Mouse (Mus musculus) forebrain, postnatal 0 days (tissue): ENCODE measurements at regions not wholly inside any gene's neighbourhood (a gene's known extent, or its start where the extent isn't known, plus 50 kb on each side); places are given as distances from the start of the nearest gene placed in this dataset.
"Not testable (repeated sequence)": the region's sequence is repeated elsewhere in the genome, so short reads cannot be mapped to it uniquely, and the experiment has no call there.

ENCODE experiments used
- ATAC-seq: fragments of 200-750 bp; cut with Nextera tagmentation; 2 replicates; pipeline ENCODE4 v1.8.0; 2017; ENCODE audit warnings: mild to moderate bottlenecking, moderate library complexity
- DNase-seq: peaks from one replicate; pipeline ENCODE4 v3.0.0-alpha.2; 2015
- H3K27ac ChIP-seq: fragments of 300-500 bp; sonication (generic); 2 replicates; pipeline ENCODE4 v1.5.1; 2014; ENCODE audit warnings: low read depth, mild to moderate bottlenecking, antibody characterized with exemption, low read length, moderate library complexity, mixed read lengths
- H3K27me3 ChIP-seq: fragments of 300-500 bp; sonication (generic); 2 replicates; pipeline ENCODE4 v1.6.1; 2014; ENCODE audit warnings: mild to moderate bottlenecking, low read length, mixed read lengths; ENCODE audit not compliant: insufficient read depth
- H3K36me3 ChIP-seq: fragments of 300-500 bp; sonication (generic); 2 replicates; pipeline ENCODE4 v1.6.1; 2014; ENCODE audit warnings: mild to moderate bottlenecking, moderate library complexity; ENCODE audit not compliant: insufficient read depth
- H3K4me1 ChIP-seq: fragments of 300-500 bp; sonication (generic); 2 replicates; pipeline ENCODE4 v1.6.1; 2014; ENCODE audit warnings: antibody characterized with exemption; ENCODE audit not compliant: insufficient read depth
- H3K4me2 ChIP-seq: fragments of 300-500 bp; sonication (generic); 2 replicates; pipeline ENCODE4 v1.6.1; 2014; ENCODE audit warnings: low read depth, mild to moderate bottlenecking, moderate library complexity
- H3K4me3 ChIP-seq: fragments of 300-500 bp; sonication (generic); 2 replicates; pipeline ENCODE4 v1.5.1; 2014; ENCODE audit warnings: low read depth, low read length, mixed read lengths
- H3K9ac ChIP-seq: fragments of 300-500 bp; sonication (generic); 2 replicates; pipeline ENCODE4 v1.6.1; 2014; ENCODE audit warnings: mild to moderate bottlenecking
- H3K9me3 ChIP-seq: fragments of 300-500 bp; sonication (generic); 2 replicates; pipeline ENCODE4 v1.6.1; 2016; ENCODE audit warnings: low read length
- CTCF ChIP-seq: sonication (generic); IDR thresholded peaks from 2 replicates; pipeline ENCODE4 v1.5.1; 2016; ENCODE audit warnings: antibody characterized with exemption, control low read depth, low read depth
- WGBS: fragments of 180-500 bp; shearing (Covaris S2); extraction: QIAGEN DNeasy Blood & Tissue Kit; methylation state at CpG from one replicate; pipeline ENCODE4 v1.1.7; 2014; 5-methylcytosine and 5-hydroxymethylcytosine counted together

- TF ChIP-seq CTCF, result no peak
- H3K4me2 ChIP-seq, result no peak overlapping the region
- no peak for DNase-seq
- no peaks in the 10 kb centered on the region for H3K36me3 ChIP-seq
- no peaks in the 10 kb centered on the region for H3K4me1 ChIP-seq
- H3K9me3 ChIP-seq, result no peaks in the 10 kb centered on the region
- 26% methylated on average over 10 of the region's 10 CpGs for WGBS
- no peak overlapping the region for H3K4me3 ChIP-seq
- ATAC-seq, result no peak
- no peak overlapping the region for H3K27ac ChIP-seq
- H3K27me3 ChIP-seq, result no peaks in the 10 kb centered on the region
- no peak overlapping the region for H3K9ac ChIP-seq
Measured at GRCm38 (mm10) chr12:71525255-71525927, 215.7 kb downstream of the Dact1 start.

GRCm38 (mm10) chr12:71526623-71527022, 216.9 kb downstream of the Dact1 start:
- H3K4me1 ChIP-seq, result no peaks in the 10 kb centered on the region
- no peak overlapping the region for H3K27ac ChIP-seq
- WGBS, result 91% methylated on average over 7 of the region's 7 CpGs
- H3K4me2 ChIP-seq, result no peak overlapping the region
- DNase-seq (no peak), ATAC-seq (no peak)
- TF ChIP-seq CTCF, result no peak
- no peaks in the 10 kb centered on the region for H3K36me3 ChIP-seq
- H3K9ac ChIP-seq, result no peak overlapping the region
- no peaks in the 10 kb centered on the region for H3K27me3 ChIP-seq
- H3K4me3 ChIP-seq, result no peak overlapping the region
- no peaks in the 10 kb centered on the region for H3K9me3 ChIP-seq

- Histone ChIP-seq H3K27ac (no peak overlapping the region), H3K4me1 (peaks cover 7% of the 10 kb centered on the region), H3K4me3 (no peak overlapping the region), H3K9me3 (no peaks in the 10 kb centered on the region), H3K27me3 (no peaks in the 10 kb centered on the region), H3K36me3 (no peaks in the 10 kb centered on the region), H3K4me2 (no peak overlapping the region), H3K9ac (no peak overlapping the region)
- TF ChIP-seq CTCF, result no peak
- WGBS, result 62% methylated on average over 3 of the region's 3 CpGs
- no peak for DNase-seq
- no peak for ATAC-seq
Measured at GRCm38 (mm10) chr12:71532161-71532560, 222.5 kb downstream of the Dact1 start.

- ATAC-seq (peak; percentile 92), DNase-seq (peak; percentile 64)
- Histone ChIP-seq H3K27ac (peak overlapping the region; percentile 29), H3K9ac (peak overlapping the region; percentile 33), H3K4me1 (peaks cover 7% of the 10 kb centered on the region), H3K9me3 (no peaks in the 10 kb centered on the region), H3K36me3 (no peaks in the 10 kb centered on the region), H3K4me3 (no peak overlapping the region), H3K4me2 (no peak overlapping the region), H3K27me3 (no peaks in the 10 kb centered on the region)
- no peak for TF ChIP-seq CTCF
- 21% methylated on average over 22 of the region's 22 CpGs for WGBS
Measured at GRCm38 (mm10) chr12:71532708-71533450, 223.2 kb downstream of the Dact1 start.

- no peak overlapping the region for H3K4me2 ChIP-seq
- H3K27me3 ChIP-seq, result no peaks in the 10 kb centered on the region
- WGBS, result 90% methylated on average over 9 of the region's 9 CpGs
- no peak overlapping the region for H3K9ac ChIP-seq
- H3K4me3 ChIP-seq, result no peak overlapping the region
- H3K27ac ChIP-seq, result peak overlapping the region; percentile 42
- H3K4me1 ChIP-seq, result peaks cover 7% of the 10 kb centered on the region
- no peak for DNase-seq
- H3K36me3 ChIP-seq, result no peaks in the 10 kb centered on the region
- H3K9me3 ChIP-seq, result no peaks in the 10 kb centered on the region
- TF ChIP-seq CTCF, result no peak
- ATAC-seq, result no peak
Measured at GRCm38 (mm10) chr12:71533701-71534100, 224.0 kb downstream of the Dact1 start.

- no peak overlapping the region for H3K4me3 ChIP-seq
- H3K27ac ChIP-seq, result peak overlapping the region; percentile 42
- TF ChIP-seq CTCF, result no peak
- H3K9me3 ChIP-seq, result no peaks in the 10 kb centered on the region
- peaks cover 7% of the 10 kb centered on the region for H3K4me1 ChIP-seq
- H3K4me2 ChIP-seq, result no peak overlapping the region
- ATAC-seq (peak; percentile 60), DNase-seq (peak; percentile 54)
- H3K9ac ChIP-seq, result no peak overlapping the region
- H3K36me3 ChIP-seq, result no peaks in the 10 kb centered on the region
- 61% methylated on average over 4 of the region's 4 CpGs for WGBS
- no peaks in the 10 kb centered on the region for H3K27me3 ChIP-seq
Measured at GRCm38 (mm10) chr12:71534199-71534598, 224.5 kb downstream of the Dact1 start.

GRCm38 (mm10) chr12:71535251-71535650, 225.6 kb downstream of the Dact1 start:
- no peak overlapping the region for H3K4me3 ChIP-seq
- WGBS, result 95% methylated on average over 6 of the region's 6 CpGs
- H3K36me3 ChIP-seq, result no peaks in the 10 kb centered on the region
- H3K9ac ChIP-seq, result no peak overlapping the region
- no peak for TF ChIP-seq CTCF
- H3K4me2 ChIP-seq, result no peak overlapping the region
- ATAC-seq (no peak), DNase-seq (no peak)
- H3K9me3 ChIP-seq, result no peaks in the 10 kb centered on the region
- peaks cover 7% of the 10 kb centered on the region for H3K4me1 ChIP-seq
- no peak overlapping the region for H3K27ac ChIP-seq
- no peaks in the 10 kb centered on the region for H3K27me3 ChIP-seq

- not testable (repeated sequence) for H3K4me1 ChIP-seq, H3K4me2 ChIP-seq, ATAC-seq, H3K27me3 ChIP-seq, H3K9me3 ChIP-seq, H3K4me3 ChIP-seq, DNase-seq, H3K36me3 ChIP-seq, H3K27ac ChIP-seq, H3K9ac ChIP-seq
- 34% methylated on average over 3 of the region's 3 CpGs for WGBS
Measured at GRCm38 (mm10) chr12:71535831-71536230, 226.1 kb downstream of the Dact1 start.
